Mouse (Mus musculus): Measurements from ENCODE around the gene Bcl7b.

DNA sequence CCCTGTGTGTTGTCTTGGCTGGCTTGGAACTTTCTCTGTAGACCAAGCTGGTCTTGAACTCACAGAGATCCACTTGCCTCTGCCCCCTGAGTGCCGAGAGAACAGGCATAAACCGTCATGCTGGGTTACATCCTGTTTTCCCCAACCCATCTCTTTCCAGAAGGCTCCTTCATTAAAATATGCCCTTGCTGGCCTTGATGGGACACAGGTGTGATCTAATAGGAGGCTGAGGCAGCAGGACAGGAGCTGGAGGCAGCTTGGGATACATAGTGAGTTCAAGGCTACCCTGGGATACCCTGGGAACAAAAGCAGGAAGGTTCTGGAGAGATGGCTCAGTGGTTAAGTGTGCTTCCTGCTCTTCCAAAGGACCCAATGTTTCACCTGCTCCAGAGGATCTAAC is 28.2 kb upstream of the Bcl7b start:
- TF ChIP-seq RCOR1 (IDR thresholded peaks at IDR 0.05; ENCODE audit: low read depth, low read length), result no peak
- no peak for TF ChIP-seq POLR2A (IDR thresholded peaks at IDR 0.05; ENCODE audit: control insufficient read depth in 1 of 2, insufficient read depth in 1 of 2, low read depth in 1 of 2, low read length in 2 of 2, poor library complexity in 1 of 2)
- TF ChIP-seq MAFK (IDR thresholded peaks at IDR 0.05; ENCODE audit: borderline replicate concordance, low read depth, low read length), result no peak
- TF ChIP-seq USF1 (IDR thresholded peaks at IDR 0.05; ENCODE audit: low read depth, low read length), result no peak
- TF ChIP-seq MEF2A (IDR thresholded peaks at IDR 0.05; ENCODE audit: extremely low read depth, insufficient replicate concordance, low read depth, low read length, poor library complexity, severe bottlenecking), result no peak
